Mouse (Mus musculus): ENCODE results near the gene Gpr179.

- no peak for TF ChIP-seq E2F4 (IDR thresholded peaks at IDR 0.05; ENCODE audit: insufficient read depth)
- TF ChIP-seq POLR2A (IDR thresholded peaks at IDR 0.05; ENCODE audit: insufficient read length, low read depth), result no peak
- no peak for TF ChIP-seq POLR2AphosphoS2 (IDR thresholded peaks at IDR 0.05; ENCODE audit: insufficient read length, low read depth)
- TF ChIP-seq MAX (IDR thresholded peaks at IDR 0.05; ENCODE audit: low read depth), result no peak
- no peak for TF ChIP-seq USF1 (IDR thresholded peaks at IDR 0.05; ENCODE audit: low read depth)
Observed at GRCm38 (mm10) chr11:97383017-97383416, 31.1 kb upstream of the Gpr179 start.

All from myocyte (in vitro differentiated cells).